Mouse (Mus musculus): ENCODE results near the gene Elmo1.

GRCm38 (mm10) chr13:20489110-20489509 lies 398.7 kb downstream of the Elmo1 start:
- TF ChIP-seq POLR2A (IDR thresholded peaks at IDR 0.05; ENCODE audit: extremely low read depth, insufficient read depth, low read length) (no peak), CTCF (IDR thresholded peaks at IDR 0.05; ENCODE audit: low read depth, low read length) (peak; percentile 3; the same call in 1 of the 2 replicates)

All from liver, adult 2 months (tissue).